ENCODE assay signal across 21 mouse cellular contexts in the genomic region with DNA sequence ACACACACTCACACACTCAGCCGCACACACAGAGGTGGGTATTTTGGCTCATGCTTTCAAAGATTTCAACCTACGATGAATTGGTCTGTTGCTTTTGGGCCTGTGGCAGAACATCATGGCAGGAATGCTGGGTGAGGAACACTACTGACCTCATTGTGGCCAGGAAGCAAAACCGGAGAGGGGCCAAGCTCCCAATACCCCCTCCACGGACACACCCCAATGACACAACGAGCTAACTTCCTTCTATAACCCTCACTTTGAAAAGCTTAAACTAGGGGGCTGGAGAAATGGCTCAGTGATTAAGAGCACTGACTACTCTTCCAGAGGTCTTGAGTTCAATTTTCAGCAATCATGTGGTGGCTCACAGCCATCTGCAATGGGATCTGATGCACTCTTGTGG.
A peak's percentile ranks its signal among the peaks of the same experiment; 100 is the strongest.
DNase-seq lines count a peak whose midpoint lies in the region; ATAC-seq lines count a peak whose summit lies in the region.
"Had no signal": no experiment of that assay in that cellular context is flagged by ENCODE, and none has a peak within 500 bp of the region (broad histone marks: within the 10 kb centered on the region; RNA-seq: fewer than 3 reads in every experiment).

No protein-coding gene starts in this region.

- 88% methylated on average over 5 of the region's 5 CpGs for WGBS in midbrain, embryonic 11.5 days
- 90% methylated on average over 5 of the region's 5 CpGs for WGBS in midbrain, embryonic 10.5 days

- H3K27me3 ChIP-seq in midbrain, embryonic 11.5 days (ENCODE audit: control insufficient read depth, insufficient read depth, low read length) = no peaks in the 10 kb centered on the region
- H3K27me3 ChIP-seq in midbrain, embryonic 10.5 days (ENCODE audit: low read depth, poor library complexity, severe bottlenecking) = peaks cover 15% of the 10 kb centered on the region; the same call in 1 of the 2 replicates

- H3K9me3 ChIP-seq in midbrain, embryonic 11.5 days (ENCODE audit: control insufficient read depth, low read length) = no peaks in the 10 kb centered on the region
- 0 out of 2 replicates have a peak, but pooled peaks cover 3% of the 10 kb centered on the region for H3K9me3 ChIP-seq in midbrain, embryonic 10.5 days (replicated peaks)

- no peaks in the 10 kb centered on the region for H3K4me1 ChIP-seq in midbrain, embryonic 11.5 days (ENCODE audit: control insufficient read depth, insufficient read depth, low read length)
- H3K4me1 ChIP-seq in midbrain, embryonic 10.5 days = peaks cover 18% of the 10 kb centered on the region

- no peak overlapping the region for H3K27ac ChIP-seq in midbrain, embryonic 11.5 days (ENCODE audit: low read depth, low read length)
- H3K27ac ChIP-seq in midbrain, embryonic 10.5 days (replicated peaks) = no peak overlapping the region

- no peak overlapping the region for H3K9ac ChIP-seq in midbrain, embryonic 11.5 days (ENCODE audit: low read length)

- no peak overlapping the region for H3K4me3 ChIP-seq in midbrain, embryonic 11.5 days (ENCODE audit: low read depth, low read length)
- no peak overlapping the region for H3K4me3 ChIP-seq in midbrain, embryonic 10.5 days

- H3K4me2 ChIP-seq in midbrain, embryonic 11.5 days = no peak overlapping the region

- no peak for ATAC-seq in midbrain, embryonic 11.5 days (ENCODE audit: low FRiP score)
- ATAC-seq in common myeloid progenitor, adult 5-6 weeks (replicated peaks; ENCODE audit: low read depth, poor library complexity, severe bottlenecking) = peak; percentile 29; the same call in 1 of the 2 replicates
- ATAC-seq in granulocyte monocyte progenitor cell, adult 5-6 weeks (replicated peaks; ENCODE audit: poor library complexity, severe bottlenecking) = peak; percentile 78
- ATAC-seq in megakaryocyte progenitor cell, adult 5-6 weeks (replicated peaks; ENCODE audit: poor library complexity) = peak; percentile 52; the same call in 1 of the 2 replicates
- ATAC-seq: activated CD4-positive, CD25-positive, alpha-beta regulatory T cell, adult 4 months; CD4-positive, CD25-positive, alpha-beta regulatory T cell, adult 4 months; Patski had no signal

- peak; percentile 17 for DNase-seq in midbrain, embryonic 11.5 days (ENCODE audit: low spot score, missing footprints)
- DNase-seq in midbrain, embryonic 10.5 days (ENCODE audit: low spot score) = no peak
- DNase-seq in heart, adult 9 months (ENCODE audit: low spot score in 2 of 2) = no peak
- DNase-seq in cerebellum, postnatal 36 days = no peak
- no peak for DNase-seq in heart, adult 18-20 months
- DNase-seq: adrenal gland, adult 2 months; adrenal gland, adult 8-10 months; adrenal gland, postnatal 10 days; adrenal gland, postnatal 14 days; adrenal gland, postnatal 25 days; adrenal gland, postnatal 36 days; B cell, adult 2 months; cerebellum, adult 11 months; cerebellum, adult 11-12 months had no signal

- no peaks in the 10 kb centered on the region for H3K36me3 ChIP-seq in midbrain, embryonic 11.5 days (ENCODE audit: control insufficient read depth, insufficient read depth, low read length)
- no peaks in the 10 kb centered on the region for H3K36me3 ChIP-seq in midbrain, embryonic 10.5 days
- H3K36me3 ChIP-seq: G1E had no signal
